Mouse (Mus musculus) right cerebral cortex, postnatal 4 days (tissue): Measurements from ENCODE around the gene Mc1r.

Experiments
- DNase-seq: peaks from one replicate; pipeline ENCODE4 v3.0.0-alpha.2; 2022

The Mc1r gene

DNA sequence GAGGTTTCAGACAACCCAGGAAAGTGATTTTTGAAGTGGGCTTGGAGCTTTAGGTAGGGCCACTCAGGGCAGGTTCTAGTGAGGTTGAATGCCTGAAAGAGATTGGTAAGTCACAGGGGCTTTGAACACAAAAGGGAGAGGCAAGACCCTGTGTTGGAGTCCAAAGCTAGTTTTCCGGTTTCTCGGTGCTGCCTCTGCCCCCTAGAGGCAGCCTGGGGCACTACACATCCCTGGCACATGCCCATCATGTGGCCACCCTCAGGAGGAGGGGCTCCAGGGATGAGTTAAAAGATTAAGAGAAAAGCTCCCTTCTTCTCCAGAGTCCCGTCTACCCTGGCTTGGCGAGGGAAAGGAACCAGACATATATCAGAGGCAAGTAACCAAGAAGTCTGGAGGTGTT, at the start of gene Mc1r:
Gene Mc1r, plus strand, starts transcription at position 322 of the 400 bp plus-strand sequence.
- peak; percentile 71 for DNase-seq

DNA sequence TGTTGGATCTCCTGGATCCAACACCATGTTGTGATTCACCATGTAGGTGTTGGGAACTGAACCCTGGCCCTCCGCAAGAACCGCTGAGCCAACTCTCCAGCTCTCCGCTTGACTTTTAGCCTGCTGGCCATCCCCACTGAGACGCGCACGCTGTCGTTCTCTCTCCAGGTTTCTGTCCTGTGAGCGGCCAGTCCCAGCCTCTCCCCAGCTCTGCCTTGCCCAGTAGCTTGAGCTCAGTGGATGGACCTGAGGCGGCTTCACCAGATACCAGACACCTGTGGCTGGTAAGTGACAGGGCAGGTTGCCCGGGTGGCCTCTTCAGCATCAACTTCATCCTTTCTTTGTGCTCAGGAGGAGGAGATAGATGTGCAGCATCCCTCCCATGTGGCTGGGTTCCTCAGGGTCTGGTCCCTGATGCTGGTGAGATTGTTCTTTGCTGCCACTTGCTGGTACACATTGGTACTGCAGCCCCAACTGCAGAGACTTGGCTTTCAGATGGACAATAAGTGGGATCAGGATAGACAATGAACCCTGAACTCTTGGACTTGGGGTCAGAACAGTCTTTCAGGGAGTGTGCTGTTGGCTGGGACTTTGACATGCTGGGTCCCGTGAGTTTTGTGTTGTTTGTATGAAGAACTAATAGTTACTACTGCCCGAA, 45.7 kb upstream of the Mc1r start:
- DNase-seq, result peak; percentile 87

DNA sequence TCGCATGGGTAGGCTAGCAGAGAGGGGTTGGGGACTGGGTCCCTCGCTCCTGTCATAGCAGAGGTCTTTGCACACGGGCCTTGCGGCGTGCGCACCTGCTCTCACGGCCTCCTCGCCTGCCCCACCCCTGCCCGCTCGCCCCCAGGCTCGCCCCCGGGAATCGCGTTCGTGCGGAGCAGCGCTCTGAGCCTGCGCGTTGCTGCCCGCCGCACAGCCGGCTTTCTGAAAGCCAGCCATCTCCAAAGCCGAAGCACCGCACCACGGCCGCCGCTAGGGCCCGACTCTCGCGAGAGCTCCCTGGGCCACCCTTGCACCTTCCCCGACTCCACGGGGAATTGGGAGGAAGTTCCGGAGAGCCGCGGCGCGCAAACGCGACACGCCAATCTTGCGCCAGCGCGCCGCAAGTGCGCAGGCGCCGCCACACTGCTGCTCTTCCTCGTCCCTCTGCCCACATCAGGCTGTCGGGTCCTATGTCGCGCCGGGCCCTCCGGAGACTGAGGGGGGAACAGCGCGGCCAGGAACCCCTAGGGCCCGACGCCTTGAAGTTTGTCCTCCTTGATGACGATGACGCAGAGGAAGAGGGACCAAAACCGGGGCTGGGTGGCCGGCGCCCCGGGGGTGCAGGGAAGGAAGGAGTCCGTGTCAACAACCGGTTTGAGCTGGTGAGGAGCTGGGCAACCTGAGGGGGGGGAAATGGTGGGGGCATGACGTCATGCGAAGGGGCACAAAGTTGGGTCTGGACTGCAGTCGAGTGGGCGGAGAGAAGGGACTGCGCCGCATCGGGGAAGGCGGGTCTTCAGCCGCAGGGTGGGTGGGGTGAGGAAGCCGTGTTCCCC, 33.3 kb upstream of the Mc1r start, which contains the start of gene Tcf25:
Gene Tcf25, plus strand, starts transcription at position 351 of the 836 bp plus-strand sequence.
- peak; percentile 96 for DNase-seq

DNA sequence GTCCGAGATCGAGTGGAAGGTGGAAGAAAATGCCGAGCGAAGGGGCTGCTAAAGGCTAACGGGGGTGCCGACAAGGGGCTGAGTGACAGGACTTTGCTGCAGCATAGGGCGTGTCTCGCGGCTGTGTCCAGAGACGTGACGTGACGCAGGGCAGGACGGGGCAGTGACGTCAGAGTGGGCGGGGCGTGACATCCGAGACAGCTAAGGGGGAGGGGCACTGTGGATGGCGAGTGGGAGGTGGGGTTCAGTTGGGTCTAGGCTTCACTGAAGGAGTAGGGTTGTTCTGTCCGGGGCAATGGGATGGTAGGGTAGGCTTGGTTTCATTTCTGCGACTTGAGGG, 32.7 kb upstream of the Mc1r start:
- DNase-seq, result peak; percentile 93

DNA sequence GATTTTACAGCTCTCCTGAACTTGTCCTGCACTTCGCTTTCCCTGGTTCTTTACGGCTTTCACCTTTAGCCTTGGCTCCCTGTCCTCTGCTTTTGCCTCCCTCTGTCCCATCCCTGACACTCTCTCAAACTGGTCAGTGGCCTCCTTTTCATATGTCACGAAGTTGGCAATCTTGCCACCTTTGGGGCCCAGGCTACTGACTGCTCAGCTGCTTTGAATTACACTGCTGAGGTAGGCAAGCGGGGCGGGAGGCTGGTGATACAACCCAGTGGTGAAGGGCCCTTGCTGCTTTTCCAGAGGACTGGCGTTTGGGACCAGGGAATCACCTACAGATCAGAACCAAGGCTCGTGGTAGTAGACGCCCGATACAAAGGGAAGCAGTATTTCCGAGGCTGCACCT, 31.2 kb upstream of the Mc1r start:
- DNase-seq, result no peak

DNA sequence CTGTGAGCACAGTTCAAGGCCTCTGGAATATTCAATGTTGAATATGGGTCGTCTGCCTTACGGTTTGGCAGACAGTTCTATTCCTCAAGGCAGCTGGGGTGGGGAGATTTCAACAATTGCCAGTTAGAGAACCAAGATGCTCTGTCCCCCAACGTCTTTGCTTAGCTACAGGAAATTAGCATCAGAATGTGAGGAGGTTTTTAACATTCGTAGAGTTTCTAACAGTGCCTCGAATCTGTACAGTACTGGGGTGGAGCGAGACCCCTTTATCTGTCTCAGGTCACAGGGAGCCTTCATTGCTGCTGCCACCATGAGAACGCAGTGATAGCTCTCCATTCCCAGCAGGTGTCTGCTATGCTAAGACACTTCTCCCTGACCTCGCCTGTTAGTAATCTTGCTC, 30.8 kb upstream of the Mc1r start:
- DNase-seq, result no peak

DNA sequence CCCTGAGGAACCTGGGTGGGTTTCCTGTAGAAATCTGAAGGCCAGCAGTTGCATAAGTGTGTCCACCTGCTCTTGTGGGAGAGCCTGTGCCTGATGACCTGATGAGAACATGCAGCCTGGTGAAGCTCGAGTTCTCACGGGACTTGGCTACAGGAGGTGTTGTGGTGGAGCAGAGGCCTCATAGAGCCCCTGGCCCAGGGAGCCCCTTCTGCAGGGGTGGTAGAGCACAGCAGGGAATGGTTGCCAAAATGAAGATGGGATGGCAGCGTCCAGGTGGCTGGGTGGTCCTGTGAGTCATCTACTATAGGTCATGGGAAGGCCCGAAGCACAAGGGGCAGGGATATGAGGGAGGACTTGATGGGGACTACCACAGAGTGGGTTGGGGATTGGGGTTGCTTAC, 25.2 kb upstream of the Mc1r start:
- no peak for DNase-seq

DNA sequence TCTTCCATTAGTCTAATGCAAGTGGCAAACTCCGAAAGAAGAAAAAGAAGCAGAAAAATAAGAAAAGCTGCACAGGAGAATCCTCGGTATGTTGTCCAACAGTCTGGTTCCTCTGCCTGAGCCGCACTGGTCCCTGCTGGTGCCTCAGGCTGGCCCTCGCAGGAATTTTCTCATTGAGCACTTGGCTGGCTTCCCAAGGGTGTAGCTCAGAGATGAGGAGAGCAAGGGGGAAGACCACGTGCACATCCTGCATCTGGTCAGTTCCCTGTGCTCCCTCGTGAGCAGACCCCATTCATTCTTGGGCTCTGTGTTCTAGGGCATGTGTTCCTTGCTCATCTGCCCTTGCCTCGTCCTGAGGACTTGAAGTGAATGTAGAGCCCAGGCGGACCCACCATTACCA, 24.4 kb upstream of the Mc1r start:
- DNase-seq, result no peak

DNA sequence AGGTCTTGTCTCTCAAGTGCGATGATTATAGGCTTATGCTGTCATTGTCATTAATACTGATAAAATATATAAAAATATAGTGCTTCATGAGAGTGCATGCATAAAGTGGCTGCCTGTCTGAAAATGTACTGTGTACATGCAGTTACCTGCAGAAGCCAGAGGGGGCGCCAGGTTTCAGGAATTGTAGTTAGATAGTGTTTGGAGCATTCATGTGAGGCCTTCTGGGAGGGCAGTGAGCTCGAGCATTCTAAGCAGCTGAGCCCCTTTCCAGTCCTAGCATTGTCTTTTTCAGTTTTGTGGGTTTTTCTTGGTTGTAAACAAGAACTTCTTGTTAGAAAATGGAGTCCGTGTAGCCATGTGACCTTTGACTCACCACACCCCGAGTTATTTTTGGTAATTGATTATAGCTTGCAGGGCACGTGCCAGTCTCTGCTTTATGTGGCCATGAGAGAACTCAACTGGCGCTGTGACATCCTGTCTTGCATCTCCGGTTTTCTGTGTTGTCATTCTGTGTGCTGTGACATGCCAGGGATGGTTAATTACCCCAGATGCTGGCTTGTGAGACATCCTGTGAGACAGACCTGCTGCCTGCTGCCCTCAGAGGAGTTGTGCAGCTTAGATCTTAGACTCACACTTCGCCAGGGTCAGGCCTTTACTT, 21.9 kb upstream of the Mc1r start:
- peak; percentile 67 for DNase-seq

DNA sequence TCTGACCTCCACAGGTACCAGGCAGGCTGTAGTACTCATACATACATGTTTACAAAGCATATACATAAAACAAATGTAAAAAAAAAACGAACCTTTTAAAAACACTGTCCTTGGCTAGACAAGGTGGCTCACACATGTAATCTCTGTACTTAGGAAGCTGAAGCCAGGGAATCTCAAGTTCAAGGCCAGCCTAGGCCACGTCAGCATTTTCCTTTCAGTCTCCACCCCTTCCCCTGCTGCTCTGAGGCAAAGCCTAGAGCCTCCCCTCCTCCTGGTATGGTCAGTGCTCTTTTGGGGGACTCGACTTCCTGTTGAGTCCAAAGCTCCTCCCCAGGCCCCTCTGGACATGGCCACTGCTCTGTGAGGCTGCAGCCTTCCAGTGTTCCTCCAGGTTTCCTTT, 19.9 kb upstream of the Mc1r start:
- DNase-seq, result no peak

DNA sequence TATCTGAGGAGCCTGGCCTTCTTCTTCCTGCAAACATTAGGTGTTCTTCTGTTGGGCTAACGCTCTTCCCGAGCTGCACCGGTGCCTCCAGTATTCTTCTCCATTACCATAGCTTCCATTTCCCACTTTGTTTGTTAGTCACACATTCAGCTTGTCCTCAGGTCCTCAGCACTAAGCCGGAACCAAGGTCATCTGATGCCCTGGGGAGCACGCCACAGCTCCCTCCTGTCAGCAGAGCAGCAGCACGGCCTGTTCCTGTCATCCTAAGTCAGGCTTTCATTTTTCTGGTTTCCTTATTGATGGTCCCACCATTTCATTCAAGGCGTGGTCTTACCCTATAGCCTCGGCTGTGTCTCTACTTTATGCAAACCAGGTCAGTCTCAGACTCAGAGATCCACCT, 19.1 kb upstream of the Mc1r start:
- DNase-seq, result no peak

DNA sequence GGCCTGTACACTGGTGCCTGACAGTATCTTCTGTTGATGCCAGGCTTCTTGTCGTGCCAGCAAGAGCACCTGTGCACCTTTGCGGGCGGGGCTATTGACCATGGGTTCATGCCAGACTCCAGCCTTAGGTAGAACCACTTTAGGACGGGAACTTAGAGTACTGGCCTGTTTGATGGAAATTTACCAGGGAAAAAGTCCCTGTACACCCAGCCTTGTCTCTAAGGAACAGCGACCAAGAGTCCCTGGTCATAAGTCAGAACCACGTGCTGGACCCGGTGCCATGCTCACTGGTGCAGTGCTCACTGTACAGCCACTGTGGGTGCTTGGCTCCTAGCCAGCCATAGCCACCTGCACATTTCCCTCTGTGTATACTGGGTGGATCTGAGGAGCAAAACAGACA, 17.9 kb upstream of the Mc1r start:
- DNase-seq, result no peak

DNA sequence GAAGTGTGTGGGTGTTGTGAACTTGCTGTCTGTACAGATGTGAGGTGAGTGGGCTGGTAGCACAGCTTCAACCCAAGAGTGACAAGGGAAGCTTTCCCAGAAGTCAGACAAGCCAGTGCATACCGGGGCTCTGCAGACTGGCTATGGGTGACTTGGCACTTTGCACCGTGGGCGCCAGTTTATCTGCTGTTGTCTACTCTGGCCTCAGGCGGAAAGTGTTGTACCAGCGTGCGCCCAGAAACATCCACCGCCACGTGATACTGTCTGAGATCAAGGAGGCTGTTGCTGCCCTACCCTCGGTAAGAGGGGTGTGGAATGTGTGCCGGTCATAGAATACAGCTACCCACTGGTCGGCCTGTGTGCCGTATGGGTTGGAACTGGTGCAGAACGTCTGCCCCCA, 8.6 kb upstream of the Mc1r start:
- no peak for DNase-seq

DNA sequence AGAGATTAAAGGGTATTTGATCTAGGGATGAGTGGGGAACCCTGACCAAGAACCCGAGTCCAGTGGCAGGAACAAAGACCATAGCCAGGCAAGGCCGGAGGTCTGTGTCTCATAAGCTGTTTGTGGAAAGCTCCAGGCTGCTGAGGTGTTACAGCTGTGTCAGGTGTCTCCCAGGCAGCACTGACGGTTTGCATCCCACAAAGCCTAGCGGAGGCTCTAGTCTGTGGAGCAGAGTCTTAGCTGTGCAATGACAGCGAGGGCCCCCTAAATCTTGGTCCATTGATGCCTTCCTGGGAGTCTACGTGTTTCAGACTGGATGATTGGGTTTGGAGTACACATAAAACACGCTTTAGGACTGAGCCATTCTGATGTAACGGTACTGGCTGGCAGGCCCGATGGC, 5.0 kb upstream of the Mc1r start:
- DNase-seq, result no peak

DNA sequence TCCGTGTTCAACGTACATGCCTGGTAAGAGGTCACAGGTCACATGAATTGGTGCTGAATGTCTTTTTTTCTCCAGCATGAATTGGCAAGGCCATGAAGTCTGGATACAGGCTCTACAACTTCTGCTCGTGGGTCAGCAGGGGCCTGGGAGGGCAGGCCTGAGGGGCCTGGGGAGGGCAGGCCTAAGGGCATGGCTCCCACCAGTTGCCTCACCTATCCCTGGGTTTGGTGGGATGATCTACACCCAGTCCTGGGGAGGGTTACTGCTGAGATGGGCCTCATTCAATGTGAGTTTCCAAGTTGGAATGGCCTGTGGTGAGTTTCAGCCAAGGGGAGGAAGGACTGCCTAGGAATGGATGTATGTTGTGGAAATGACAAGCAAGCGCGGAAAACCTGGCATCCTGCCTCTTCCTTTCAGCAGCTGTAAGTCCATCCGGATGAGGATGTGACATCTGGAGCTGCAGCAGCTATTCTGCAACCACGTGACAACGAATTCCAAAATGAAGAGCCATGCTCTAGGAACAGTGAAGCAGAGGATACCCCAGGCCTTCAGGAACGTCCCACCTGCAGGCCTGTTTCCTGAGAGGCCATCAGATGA, 4.1 kb upstream of the Mc1r start:
- DNase-seq, result no peak

DNA sequence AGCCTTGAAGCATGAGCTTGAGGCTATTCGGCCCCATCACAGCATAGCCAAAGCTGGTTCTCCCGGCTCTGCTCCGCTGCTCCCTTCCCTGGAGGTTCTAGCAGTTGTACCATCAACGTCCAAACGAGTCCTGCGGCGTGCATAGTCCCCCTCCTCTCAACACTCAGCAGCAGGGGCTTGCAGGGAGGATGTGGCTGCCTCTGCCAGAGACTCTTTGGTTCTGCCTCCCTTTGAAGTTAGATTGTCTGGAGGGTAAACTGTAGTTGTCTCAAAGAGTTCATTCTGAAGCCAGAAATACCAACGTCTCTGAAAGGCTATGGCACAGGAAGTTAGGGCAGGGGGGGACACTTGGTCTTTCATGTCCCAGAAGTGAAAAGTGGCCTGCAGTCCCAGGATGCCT, 2.4 kb upstream of the Mc1r start:
- no peak for DNase-seq

DNA sequence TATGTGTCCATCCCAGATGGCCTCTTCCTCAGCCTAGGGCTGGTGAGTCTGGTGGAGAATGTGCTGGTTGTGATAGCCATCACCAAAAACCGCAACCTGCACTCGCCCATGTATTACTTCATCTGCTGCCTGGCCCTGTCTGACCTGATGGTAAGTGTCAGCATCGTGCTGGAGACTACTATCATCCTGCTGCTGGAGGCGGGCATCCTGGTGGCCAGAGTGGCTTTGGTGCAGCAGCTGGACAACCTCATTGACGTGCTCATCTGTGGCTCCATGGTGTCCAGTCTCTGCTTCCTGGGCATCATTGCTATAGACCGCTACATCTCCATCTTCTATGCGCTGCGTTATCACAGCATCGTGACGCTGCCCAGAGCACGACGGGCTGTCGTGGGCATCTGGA, 705 bp downstream of the Mc1r start:
- no peak for DNase-seq

DNA sequence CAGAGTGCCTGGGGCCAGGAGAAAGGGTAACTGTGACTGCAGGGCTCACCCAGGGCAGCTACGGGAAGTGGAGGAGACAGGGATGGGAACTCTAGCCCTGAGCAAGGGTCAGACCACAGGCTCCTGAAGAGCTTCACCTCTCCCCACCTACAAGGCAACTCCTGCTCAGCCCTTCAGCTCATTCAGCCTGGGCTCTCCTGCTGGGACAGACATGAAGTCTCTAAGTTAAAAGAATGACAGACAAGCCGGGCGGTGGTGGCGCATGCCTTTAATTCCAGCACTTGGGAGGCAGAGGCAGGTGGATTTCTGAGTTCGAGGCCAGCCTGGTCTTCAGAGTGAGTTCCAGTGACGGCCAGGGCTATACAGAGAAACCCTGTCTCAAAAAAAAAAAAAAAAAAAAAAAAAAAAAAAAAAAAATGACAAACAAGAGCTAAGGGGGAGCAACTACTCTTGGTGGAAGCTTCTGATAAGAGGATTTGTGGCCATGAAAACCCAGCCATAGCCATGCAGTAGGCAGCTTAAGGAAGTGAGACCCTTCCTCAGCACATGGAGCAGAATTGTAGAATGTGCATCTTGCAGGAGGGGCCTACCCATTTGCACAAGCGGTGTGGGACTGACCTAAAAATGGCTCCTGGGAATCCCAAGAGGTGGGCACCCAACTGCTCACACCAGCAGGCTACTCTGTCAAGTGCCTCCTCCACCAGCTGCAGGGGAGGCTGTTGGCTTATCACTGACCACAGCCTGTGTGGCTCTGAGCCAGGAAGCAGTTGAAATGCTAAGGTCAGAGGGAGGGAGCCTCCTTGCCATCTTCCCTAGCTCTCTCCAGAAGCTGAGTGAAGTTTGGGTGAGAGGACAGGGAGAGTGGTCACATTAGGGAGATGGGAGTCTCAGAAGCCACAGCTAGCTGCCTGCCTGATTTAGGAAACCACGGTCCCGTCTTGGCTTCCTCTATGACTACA, 2.0 kb downstream of the Mc1r start:
- no peak for DNase-seq

DNA sequence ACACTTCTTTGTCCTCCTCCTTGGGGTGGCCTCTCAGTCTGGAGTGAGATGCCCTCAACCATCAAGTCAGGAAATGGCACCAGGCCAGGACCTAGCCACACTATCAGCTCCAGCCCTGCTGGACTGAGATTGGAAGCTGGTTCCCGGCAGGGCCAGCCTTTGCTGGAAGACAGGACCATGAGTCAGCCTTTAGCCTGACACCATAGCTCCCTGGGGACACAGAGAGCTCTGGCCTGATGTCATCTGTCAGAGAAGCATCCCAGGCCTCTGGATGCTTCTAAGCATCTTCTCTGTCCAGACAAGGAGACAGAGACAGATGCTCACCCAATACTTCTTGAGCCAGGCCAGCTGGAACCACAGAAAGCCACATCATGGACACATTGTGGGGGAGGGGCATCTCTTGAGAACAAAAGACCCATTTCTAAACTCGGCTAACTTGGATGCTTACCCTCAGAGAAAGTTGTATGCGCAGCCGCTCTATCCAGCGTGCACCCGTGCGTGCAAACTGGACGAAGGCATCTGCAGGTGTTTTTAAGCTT, 3.2 kb downstream of the Mc1r start:
- peak; percentile 65 for DNase-seq

DNA sequence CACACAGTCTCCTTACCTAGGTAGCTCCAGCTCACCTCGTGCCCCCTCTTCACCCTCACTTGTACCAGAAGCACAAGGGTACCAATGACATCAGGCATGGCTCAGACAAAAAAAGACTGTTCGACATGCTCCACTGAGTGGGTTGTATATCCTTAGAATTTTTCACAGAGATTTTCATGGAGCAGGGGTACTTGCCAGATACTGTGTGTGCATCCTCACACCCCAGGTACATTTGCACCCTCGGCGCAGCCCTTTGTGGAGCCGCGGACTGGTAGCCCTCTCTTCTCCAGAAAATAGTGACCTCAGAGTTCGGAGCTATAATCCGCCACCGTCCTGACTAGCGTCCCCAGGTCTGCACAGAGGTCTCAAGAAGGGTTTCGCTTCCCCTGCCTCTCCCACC, 3.9 kb downstream of the Mc1r start:
- DNase-seq, result no peak

DNA sequence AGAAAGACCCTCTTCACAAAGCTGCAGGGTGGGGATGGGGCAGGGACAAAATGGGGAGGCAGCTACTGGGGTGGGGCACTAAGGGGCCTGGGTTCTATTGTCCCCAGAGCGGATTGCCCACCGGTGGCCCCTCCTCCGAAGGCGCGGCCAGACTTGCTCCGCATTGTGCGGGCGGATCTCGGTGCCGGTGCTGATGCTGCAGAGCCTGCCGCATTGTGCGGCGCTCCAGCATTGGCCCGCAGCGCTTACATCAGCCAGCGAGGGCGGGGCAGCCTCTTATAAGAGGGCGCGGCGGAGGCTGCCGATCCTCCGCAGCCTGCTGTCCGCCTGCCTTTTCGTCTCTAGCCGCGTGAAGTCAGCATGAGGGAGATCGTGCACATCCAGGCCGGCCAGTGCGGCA, 4.3 kb downstream of the Mc1r start, which contains the start of gene Tubb3:
Gene Tubb3, plus strand, starts transcription at position 179 of the 400 bp plus-strand sequence.
- peak; percentile 90 for DNase-seq

DNA sequence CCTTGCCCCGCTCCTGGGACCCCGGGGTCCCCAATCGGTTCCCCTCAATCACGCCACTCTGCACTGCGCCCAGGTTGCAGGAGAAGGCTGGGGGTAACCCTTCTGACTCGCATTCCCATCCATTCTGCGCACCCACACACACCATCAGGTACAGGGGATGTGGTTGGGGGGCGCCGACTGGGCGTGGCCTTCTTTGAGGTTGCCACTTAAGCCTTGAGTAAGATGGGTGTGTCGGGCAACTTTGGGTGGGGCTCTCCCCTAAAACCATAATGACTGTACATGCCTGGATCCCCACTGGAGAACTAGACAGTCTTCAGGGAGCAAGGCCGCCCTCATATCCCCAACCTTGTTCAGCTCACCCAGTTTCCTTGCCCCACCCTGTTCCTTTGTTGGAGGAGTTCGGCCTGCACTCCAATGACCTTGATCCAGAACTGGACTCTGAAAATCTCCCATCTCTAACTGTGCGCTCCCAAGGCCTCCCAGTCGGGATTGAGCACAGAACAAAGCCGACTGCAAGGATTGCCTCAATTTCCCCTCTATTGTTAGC, 4.9 kb downstream of the Mc1r start:
- peak; percentile 66 for DNase-seq
